Mouse (Mus musculus): ENCODE results near the gene Klhdc8a. TPM values are rescaled to one million over a fixed set of nuclear protein-coding genes. Genes with fewer than 3 reads are reported as not detected.
A peak's percentile ranks its signal among the peaks of the same experiment; 100 is the strongest.

Klhdc8a gene
- polyA plus RNA-seq, 1 experiment from 2014 or later, result 10.7 TPM

- WGBS, result 85% methylated on average over 5 of the region's 5 CpGs
- Histone ChIP-seq H3K4me1 (peaks cover 10% of the 10 kb centered on the region), H3K9me3 (no peaks in the 10 kb centered on the region), H3K4me2 (no peak overlapping the region), H3K27me3 (replicated peaks) (no peaks in the 10 kb centered on the region), H3K4me3 (no peak overlapping the region), H3K27ac (no peak overlapping the region), H3K9ac (no peak overlapping the region), H3K36me3 (replicated peaks) (peaks cover 14% of the 10 kb centered on the region; the same call in 1 of the 2 replicates)
- no peak for ATAC-seq (replicated peaks)
Observed at GRCm38 (mm10) chr1:132353389-132353788, 55.0 kb downstream of the Klhdc8a start.

- ATAC-seq (replicated peaks), result no peak
- no peak overlapping the region for H3K4me3 ChIP-seq
- H3K9ac ChIP-seq, result no peak overlapping the region
- H3K4me2 ChIP-seq, result no peak overlapping the region
- no peaks in the 10 kb centered on the region for H3K27me3 ChIP-seq (replicated peaks)
- H3K4me1 ChIP-seq, result peaks cover 10% of the 10 kb centered on the region
- H3K27ac ChIP-seq, result no peak overlapping the region
- peaks cover 22% of the 10 kb centered on the region; the same call in 1 of the 2 replicates for H3K36me3 ChIP-seq (replicated peaks)
- WGBS, result 81% methylated on average over 9 of the region's 9 CpGs
- no peaks in the 10 kb centered on the region for H3K9me3 ChIP-seq
Observed at GRCm38 (mm10) chr1:132354234-132354633, 55.8 kb downstream of the Klhdc8a start.

- Histone ChIP-seq H3K4me3 (no peak overlapping the region), H3K4me2 (no peak overlapping the region), H3K36me3 (replicated peaks) (peaks cover 30% of the 10 kb centered on the region), H3K9ac (peak overlapping the region; percentile 11; the same call in 1 of the 2 replicates), H3K27me3 (replicated peaks) (no peaks in the 10 kb centered on the region), H3K9me3 (no peaks in the 10 kb centered on the region), H3K4me1 (peaks cover 10% of the 10 kb centered on the region), H3K27ac (peak overlapping the region; percentile 68)
- no peak for ATAC-seq (replicated peaks)
- 42% methylated on average over 6 of the region's 6 CpGs for whole genome bisulfite sequencing
Observed at GRCm38 (mm10) chr1:132355162-132355601, 56.8 kb downstream of the Klhdc8a start.

GRCm38 (mm10) chr1:132355841-132356242 lies 57.4 kb downstream of the Klhdc8a start:
- Histone ChIP-seq H3K36me3 (replicated peaks) (peaks cover 37% of the 10 kb centered on the region), H3K4me2 (no peak overlapping the region), H3K27me3 (replicated peaks) (no peaks in the 10 kb centered on the region), H3K27ac (peak overlapping the region; percentile 68; the same call in 1 of the 2 replicates), H3K9me3 (no peaks in the 10 kb centered on the region), H3K9ac (no peak overlapping the region), H3K4me3 (no peak overlapping the region), H3K4me1 (peaks cover 10% of the 10 kb centered on the region)
- peak; percentile 84 for ATAC-seq (replicated peaks)
- WGBS, result 0% methylated on average over 3 of the region's 3 CpGs

- no peak for ATAC-seq (replicated peaks)
- WGBS, result 50% methylated on average over 1 of the region's 1 CpGs
- Histone ChIP-seq H3K27ac (no peak overlapping the region), H3K9ac (no peak overlapping the region), H3K4me3 (no peak overlapping the region), H3K4me2 (no peak overlapping the region), H3K27me3 (replicated peaks) (no peaks in the 10 kb centered on the region), H3K4me1 (peaks cover 10% of the 10 kb centered on the region), H3K36me3 (replicated peaks) (peaks cover 41% of the 10 kb centered on the region), H3K9me3 (no peaks in the 10 kb centered on the region)
Observed at GRCm38 (mm10) chr1:132356841-132357240, 58.4 kb downstream of the Klhdc8a start.

Other genes starting within 250 kb of the Klhdc8a start
- gene Mfsd4a, start 230.6 kb upstream of the Klhdc8a start, polyA plus RNA-seq (2015; fragmentation: Nextera tagmentation; extraction: Ambion mirVana), result 7.8 and 8.5 TPM in 2 replicates
- 1.1 and 1.5 TPM in 2 replicates for gene Cdk18, start 158.9 kb upstream of the Klhdc8a start, polyA plus RNA-seq (2015; fragmentation: Nextera tagmentation; extraction: Ambion mirVana)
- 14.9 and 19.8 TPM in 2 replicates for gene Lemd1, start 107.2 kb upstream of the Klhdc8a start, polyA plus RNA-seq (2015; fragmentation: Nextera tagmentation; extraction: Ambion mirVana)
- 3.7 and 3.8 TPM in 2 replicates for gene AC124108.1, start 107.2 kb upstream of the Klhdc8a start, polyA plus RNA-seq (2015; fragmentation: Nextera tagmentation; extraction: Ambion mirVana)
- 0.58 TPM in 1 of 2 replicates, not detected in the other for gene Gm10188, start 68.9 kb upstream of the Klhdc8a start, polyA plus RNA-seq (2015; fragmentation: Nextera tagmentation; extraction: Ambion mirVana)
- gene Nuak2, start 17.5 kb downstream of the Klhdc8a start, polyA plus RNA-seq (2015; fragmentation: Nextera tagmentation; extraction: Ambion mirVana), result 26.1 and 27.9 TPM in 2 replicates
- gene Tmcc2, start 92.7 kb downstream of the Klhdc8a start, polyA plus RNA-seq (2015; fragmentation: Nextera tagmentation; extraction: Ambion mirVana), result 38.4 and 39.4 TPM in 2 replicates
- 12.1 and 12.4 TPM in 2 replicates for gene Dstyk, start 118.9 kb downstream of the Klhdc8a start, polyA plus RNA-seq (2015; fragmentation: Nextera tagmentation; extraction: Ambion mirVana)
- gene Rbbp5, start 178.7 kb downstream of the Klhdc8a start, polyA plus RNA-seq (2015; fragmentation: Nextera tagmentation; extraction: Ambion mirVana), result 46.5 and 50.3 TPM in 2 replicates
- 0.99 and 1.0 TPM in 2 replicates for gene Tmem81, start 207.6 kb downstream of the Klhdc8a start, polyA plus RNA-seq (2015; fragmentation: Nextera tagmentation; extraction: Ambion mirVana)
- 38.9 and 44.0 TPM in 2 replicates for gene Cntn2, start 244.6 kb downstream of the Klhdc8a start, polyA plus RNA-seq (2015; fragmentation: Nextera tagmentation; extraction: Ambion mirVana)